Mouse (Mus musculus): ENCODE measurements around the gene Hist1h2bj. TPM values are rescaled to one million over a fixed set of nuclear protein-coding genes. Genes with fewer than 3 reads are reported as not detected.
"Not testable (repeated sequence)": the region's sequence is repeated elsewhere in the genome, so short reads cannot be mapped to it uniquely, and the experiment has no call there.

The Hist1h2bj gene
- 17.0 and 19.6 TPM in 2 replicates for polyA plus RNA-seq (2012)

DNA sequence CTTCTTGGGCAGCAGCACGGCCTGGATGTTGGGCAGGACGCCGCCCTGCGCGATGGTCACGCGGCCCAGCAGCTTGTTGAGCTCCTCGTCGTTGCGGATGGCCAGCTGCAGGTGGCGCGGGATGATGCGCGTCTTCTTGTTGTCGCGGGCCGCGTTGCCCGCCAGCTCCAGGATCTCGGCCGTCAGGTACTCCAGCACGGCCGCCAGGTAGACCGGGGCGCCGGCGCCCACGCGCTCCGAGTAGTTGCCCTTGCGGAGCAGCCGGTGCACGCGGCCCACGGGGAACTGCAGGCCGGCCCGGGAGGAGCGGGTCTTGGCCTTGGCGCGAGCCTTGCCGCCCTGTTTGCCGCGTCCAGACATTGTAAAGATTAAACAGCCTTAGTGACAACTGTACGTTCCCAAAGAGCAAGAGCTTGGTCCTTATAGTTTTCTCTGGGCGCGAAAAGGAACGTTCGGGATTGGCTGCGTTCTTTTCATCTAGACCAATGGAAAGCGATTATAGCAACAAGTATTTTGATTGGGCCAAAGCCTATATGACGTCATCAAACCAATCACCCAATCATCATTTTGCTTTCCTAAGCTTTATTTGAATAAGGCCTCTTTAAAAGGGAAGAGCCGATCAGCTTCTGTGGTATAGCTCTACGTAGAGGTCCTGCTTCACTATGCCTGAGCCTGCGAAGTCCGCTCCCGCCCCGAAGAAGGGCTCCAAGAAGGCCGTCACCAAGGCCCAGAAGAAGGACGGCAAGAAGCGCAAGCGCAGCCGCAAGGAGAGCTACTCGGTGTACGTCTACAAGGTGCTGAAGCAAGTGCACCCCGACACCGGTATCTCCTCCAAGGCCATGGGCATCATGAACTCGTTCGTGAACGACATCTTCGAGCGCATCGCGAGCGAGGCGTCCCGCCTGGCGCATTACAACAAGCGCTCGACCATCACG is at the start of gene Hist1h2bj, which contains the start of gene Hist1h2ag:
TSS of gene Hist1h2bj (plus strand) at position 647 of the 935 bp plus-strand sequence.
TSS of gene Hist1h2ag (minus strand) at position 377 of the 935 bp plus-strand sequence.
- H3K36me3 ChIP-seq (ENCODE audit: control insufficient read depth); H3K9me3 ChIP-seq (ENCODE audit: control insufficient read depth, low read length); H3K27me3 ChIP-seq (ENCODE audit: control insufficient read depth): not testable (repeated sequence)
- Histone ChIP-seq H3K4me3 (replicated peaks) (peak within 1 kb of the TSS; percentile 78), H3K4me1 (ENCODE audit: control insufficient read depth) (peaks cover 68% of the 10 kb centered on the region)

DNA sequence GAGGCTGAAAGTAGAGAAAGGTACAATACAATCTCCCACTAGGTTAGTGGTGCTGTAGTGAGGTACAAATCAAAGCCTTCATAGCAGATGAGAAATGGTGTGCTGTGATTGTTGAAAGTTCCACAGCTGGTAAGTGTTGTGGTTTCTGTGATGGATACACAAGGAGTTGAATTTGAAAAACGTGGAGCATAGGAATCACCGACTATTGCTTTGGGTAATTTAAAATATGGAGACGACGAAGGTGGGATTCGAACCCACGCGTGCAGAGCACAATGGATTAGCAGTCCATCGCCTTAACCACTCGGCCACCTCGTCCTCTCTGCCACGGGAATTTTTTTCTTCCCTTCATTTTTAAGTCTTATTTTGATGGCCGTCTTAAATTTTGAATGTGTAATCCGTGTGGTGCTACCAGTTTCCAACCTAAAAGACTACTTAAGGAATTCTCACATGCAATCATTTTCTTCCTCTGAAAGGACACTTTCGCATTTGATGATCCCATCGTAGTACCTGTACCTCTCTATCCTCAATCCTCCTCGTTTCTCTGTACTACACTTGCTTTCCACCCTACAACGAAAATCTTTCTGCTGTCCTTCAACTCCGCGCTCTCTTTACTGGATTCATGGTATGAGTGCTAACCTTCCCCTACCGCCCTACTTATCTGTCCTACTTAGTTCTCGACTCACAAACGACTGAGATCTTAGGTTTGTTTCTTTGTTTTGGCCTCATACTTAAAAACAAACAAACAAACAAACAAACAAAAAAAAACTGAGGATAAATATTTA is 48.9 kb upstream of the Hist1h2bj start:
- peak overlapping the region; percentile 12 for H3K4me3 ChIP-seq (replicated peaks)
- no peak for TF ChIP-seq TAL1 (IDR thresholded peaks at IDR 0.05; ENCODE audit: low read length)
- peaks cover 4% of the 10 kb centered on the region; the same call in 1 of the 2 replicates for H3K9me3 ChIP-seq (ENCODE audit: control insufficient read depth, low read length)
- peaks cover 70% of the 10 kb centered on the region for H3K27me3 ChIP-seq (ENCODE audit: control insufficient read depth)
- H3K36me3 ChIP-seq (ENCODE audit: control insufficient read depth), result no peaks in the 10 kb centered on the region
- H3K4me1 ChIP-seq (ENCODE audit: control insufficient read depth), result peaks cover 26% of the 10 kb centered on the region

DNA sequence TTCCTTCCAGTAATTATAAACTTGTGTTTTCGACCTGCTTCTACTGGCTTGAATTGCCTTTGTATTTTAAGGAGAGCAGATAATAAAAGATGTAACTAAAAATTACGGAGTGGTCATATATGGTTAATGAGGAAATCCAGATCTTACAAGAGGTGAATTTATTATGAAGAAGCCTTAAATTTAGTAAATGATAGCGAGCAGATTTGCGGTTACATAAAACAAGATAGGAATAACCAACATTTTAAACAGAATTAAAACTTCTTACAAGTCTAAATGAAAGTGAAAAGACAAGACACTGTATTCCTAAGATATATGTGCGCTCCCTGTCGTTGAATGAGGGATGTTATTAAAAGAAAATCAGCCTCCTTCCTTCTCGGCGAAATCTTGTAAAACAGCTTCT is 48.1 kb upstream of the Hist1h2bj start:
- peaks cover 26% of the 10 kb centered on the region for H3K4me1 ChIP-seq (ENCODE audit: control insufficient read depth)
- peak overlapping the region; percentile 55 for H3K4me3 ChIP-seq (replicated peaks)
- TF ChIP-seq TAL1 (IDR thresholded peaks at IDR 0.05; ENCODE audit: low read length), result no peak
- TF ChIP-seq GATA1 (IDR thresholded peaks at IDR 0.05; ENCODE audit: low read length), result no peak
- H3K27me3 ChIP-seq (ENCODE audit: control insufficient read depth), result peaks cover 75% of the 10 kb centered on the region
- H3K36me3 ChIP-seq (ENCODE audit: control insufficient read depth), result no peaks in the 10 kb centered on the region
- H3K9me3 ChIP-seq (ENCODE audit: control insufficient read depth, low read length), result peaks cover 4% of the 10 kb centered on the region; the same call in 1 of the 2 replicates

DNA sequence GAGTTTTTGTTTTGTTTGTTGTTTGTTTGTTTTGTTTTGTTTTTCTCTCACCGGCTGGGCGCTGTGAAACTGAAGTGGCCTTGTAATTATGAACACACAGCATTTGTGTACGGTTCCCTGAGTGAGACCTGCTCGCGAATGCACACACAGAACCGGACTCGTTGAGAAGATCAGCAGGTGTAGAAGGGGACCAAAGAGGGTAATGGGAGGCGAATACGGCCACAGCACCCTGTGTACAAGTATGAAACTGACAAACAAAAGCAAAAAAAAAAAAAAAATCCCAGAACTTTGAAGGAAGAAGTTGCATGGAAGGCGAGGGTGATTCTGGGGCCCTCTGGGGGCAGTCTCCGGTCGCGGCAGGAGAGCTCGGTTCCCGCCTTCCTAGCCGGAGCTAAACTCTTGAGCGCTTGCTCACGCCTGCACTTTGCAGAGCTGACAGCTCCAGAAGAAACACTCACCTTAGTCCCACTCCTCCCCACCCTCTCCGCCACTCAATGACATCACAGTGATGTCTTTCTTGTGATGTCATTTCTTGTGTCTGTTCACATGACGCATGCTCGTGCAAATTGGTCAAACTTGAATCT is 47.6 kb upstream of the Hist1h2bj start:
- TF ChIP-seq TAL1 (IDR thresholded peaks at IDR 0.05; ENCODE audit: low read length) (no peak), GATA1 (IDR thresholded peaks at IDR 0.05; ENCODE audit: low read length) (no peak)
- Histone ChIP-seq H3K36me3 (ENCODE audit: control insufficient read depth) (no peaks in the 10 kb centered on the region), H3K4me3 (replicated peaks) (peak overlapping the region; percentile 55), H3K9me3 (ENCODE audit: control insufficient read depth, low read length) (peaks cover 4% of the 10 kb centered on the region; the same call in 1 of the 2 replicates), H3K27me3 (ENCODE audit: control insufficient read depth) (peaks cover 76% of the 10 kb centered on the region), H3K4me1 (ENCODE audit: control insufficient read depth) (peaks cover 26% of the 10 kb centered on the region)

DNA sequence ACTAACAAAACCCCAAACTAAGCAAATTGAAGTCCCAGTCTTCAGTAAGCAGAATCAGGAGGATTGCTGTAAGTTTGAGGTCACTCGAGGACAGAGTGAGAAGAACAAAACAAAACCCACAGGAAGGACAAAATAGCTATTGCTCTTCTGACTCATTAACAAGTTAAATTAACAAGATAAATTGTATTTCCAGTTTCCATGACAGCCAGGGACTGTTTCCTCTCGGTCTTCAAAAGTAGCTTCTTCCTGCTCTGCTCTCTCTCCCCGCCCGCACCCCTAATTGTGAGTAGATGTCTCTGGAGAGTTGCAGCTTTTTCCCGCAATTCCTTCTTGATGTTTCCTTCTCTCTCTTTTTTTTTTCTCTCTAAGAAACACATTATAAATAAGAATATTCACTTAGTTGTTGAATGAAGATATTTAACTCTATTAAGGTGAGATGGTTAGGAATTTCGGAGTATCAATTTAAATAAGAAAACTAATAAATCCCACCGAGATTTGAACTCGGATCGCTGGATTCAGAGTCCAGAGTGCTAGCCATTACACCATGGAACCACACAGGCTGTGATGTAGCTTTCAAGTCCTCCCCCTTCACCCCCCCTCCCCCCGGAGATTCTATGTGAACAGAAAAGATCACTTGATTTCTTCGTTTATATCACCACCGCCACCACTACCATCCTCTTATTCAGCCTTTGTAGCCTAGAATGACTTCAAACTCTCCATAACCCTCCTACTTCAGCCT is 46.7 kb upstream of the Hist1h2bj start:
- peaks cover 85% of the 10 kb centered on the region for H3K27me3 ChIP-seq (ENCODE audit: control insufficient read depth)
- peak overlapping the region; percentile 55 for H3K4me3 ChIP-seq (replicated peaks)

DNA sequence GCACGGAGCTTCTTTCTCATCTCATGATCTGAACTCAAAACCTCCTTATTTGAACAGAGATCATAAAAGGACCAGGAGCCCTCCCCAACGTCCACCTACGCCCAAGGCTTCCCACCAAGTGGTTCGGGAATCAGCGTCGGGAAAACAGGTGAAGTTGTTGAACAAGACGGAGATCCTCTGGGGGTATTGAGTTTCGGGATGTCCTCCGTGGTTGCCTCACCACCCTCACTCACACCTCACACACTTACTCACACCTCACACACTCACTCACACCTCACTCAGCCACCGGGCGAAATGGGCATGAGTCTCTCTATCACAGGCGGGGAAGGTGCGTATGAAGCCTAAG is 46.2 kb upstream of the Hist1h2bj start:
- Histone ChIP-seq H3K36me3 (ENCODE audit: control insufficient read depth) (no peaks in the 10 kb centered on the region), H3K27me3 (ENCODE audit: control insufficient read depth) (peaks cover 90% of the 10 kb centered on the region), H3K9me3 (ENCODE audit: control insufficient read depth, low read length) (peaks cover 2% of the 10 kb centered on the region; the same call in 1 of the 2 replicates), H3K4me3 (replicated peaks) (peak overlapping the region; percentile 44), H3K4me1 (ENCODE audit: control insufficient read depth) (peaks cover 26% of the 10 kb centered on the region)
- TF ChIP-seq GATA1 (IDR thresholded peaks at IDR 0.05; ENCODE audit: low read length), result no peak
- TF ChIP-seq TAL1 (IDR thresholded peaks at IDR 0.05; ENCODE audit: low read length), result no peak

More for the DNA sequence above, 46.7 kb upstream of the Hist1h2bj start:
- Histone ChIP-seq H3K36me3 (ENCODE audit: control insufficient read depth) (no peaks in the 10 kb centered on the region), H3K4me1 (ENCODE audit: control insufficient read depth) (peaks cover 26% of the 10 kb centered on the region), H3K9me3 (ENCODE audit: control insufficient read depth, low read length) (peaks cover 2% of the 10 kb centered on the region; the same call in 1 of the 2 replicates)
- TF ChIP-seq GATA1 (IDR thresholded peaks at IDR 0.05; ENCODE audit: low read length) (no peak), TAL1 (IDR thresholded peaks at IDR 0.05; ENCODE audit: low read length) (no peak)

DNA sequence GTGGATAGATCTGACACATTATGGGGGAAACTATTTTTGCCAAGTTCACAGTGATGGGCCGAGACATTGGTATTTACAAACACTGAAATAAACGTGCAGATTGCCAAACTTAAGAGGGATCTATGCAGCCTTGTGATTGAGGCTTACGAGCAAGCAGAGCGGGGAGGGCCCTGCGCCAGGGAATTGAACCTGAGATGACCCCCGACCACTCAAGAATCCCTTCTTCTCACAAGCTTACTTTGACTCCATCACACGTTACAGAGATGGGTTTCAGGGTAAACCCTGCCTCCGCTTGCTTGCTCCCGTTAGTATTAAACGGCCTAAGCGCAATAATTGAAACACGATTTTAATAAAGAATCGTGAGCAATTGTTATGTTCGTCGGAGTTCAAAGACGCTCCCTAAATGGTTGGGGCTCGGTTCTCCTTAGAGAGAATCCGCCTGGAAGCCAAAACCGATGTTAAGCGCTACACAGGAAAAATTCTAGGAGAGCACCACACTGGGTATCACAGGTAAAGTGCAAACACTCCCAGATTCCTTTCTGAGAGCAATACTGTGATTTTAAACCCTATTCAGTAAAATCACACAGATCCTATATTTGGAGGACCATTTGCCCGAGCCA is 45.7 kb upstream of the Hist1h2bj start:
- H3K27me3 ChIP-seq (ENCODE audit: control insufficient read depth), result peaks cover 95% of the 10 kb centered on the region
- peaks cover 2% of the 10 kb centered on the region; the same call in 1 of the 2 replicates for H3K9me3 ChIP-seq (ENCODE audit: control insufficient read depth, low read length)
- TF ChIP-seq GATA1 (IDR thresholded peaks at IDR 0.05; ENCODE audit: low read length) (no peak), TAL1 (IDR thresholded peaks at IDR 0.05; ENCODE audit: low read length) (no peak)
- H3K4me3 ChIP-seq (replicated peaks), result peak overlapping the region; percentile 44
- peaks cover 26% of the 10 kb centered on the region for H3K4me1 ChIP-seq (ENCODE audit: control insufficient read depth)
- H3K36me3 ChIP-seq (ENCODE audit: control insufficient read depth), result no peaks in the 10 kb centered on the region

DNA sequence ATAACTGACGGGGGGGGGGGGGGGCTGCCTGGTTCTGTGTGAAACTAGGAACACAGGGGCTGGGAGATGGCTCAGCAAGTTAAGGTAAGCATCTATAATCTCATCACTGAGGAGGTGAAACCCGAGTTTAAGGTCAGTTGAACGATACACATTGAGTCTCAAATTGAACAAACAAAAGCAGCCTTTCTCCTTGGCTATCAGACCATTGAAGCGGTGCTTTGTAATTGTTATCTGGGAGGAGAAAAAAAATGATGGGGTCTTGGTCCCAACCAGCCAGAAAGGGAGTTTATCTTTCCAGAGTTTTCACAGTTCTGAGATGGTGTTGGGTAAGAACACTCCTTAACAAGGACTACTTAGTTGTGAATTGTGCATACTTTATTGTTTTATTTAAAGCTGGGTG is 45.2 kb upstream of the Hist1h2bj start:
- no peaks in the 10 kb centered on the region for H3K36me3 ChIP-seq (ENCODE audit: control insufficient read depth)
- no peak overlapping the region for H3K4me3 ChIP-seq (replicated peaks)
- peaks cover 98% of the 10 kb centered on the region for H3K27me3 ChIP-seq (ENCODE audit: control insufficient read depth)
- peaks cover 2% of the 10 kb centered on the region; the same call in 1 of the 2 replicates for H3K9me3 ChIP-seq (ENCODE audit: control insufficient read depth, low read length)
- no peak for TF ChIP-seq TAL1 (IDR thresholded peaks at IDR 0.05; ENCODE audit: low read length)
- no peak for TF ChIP-seq GATA1 (IDR thresholded peaks at IDR 0.05; ENCODE audit: low read length)
- H3K4me1 ChIP-seq (ENCODE audit: control insufficient read depth), result peaks cover 26% of the 10 kb centered on the region

All from erythroblast, embryonic 14.5 days (primary cell).